Mouse (Mus musculus) kidney, adult 2 months (tissue): ENCODE measurements around the gene Mical3.

ENCODE experiments used
- CTCF ChIP-seq: fragments of 200-500 bp; conservative IDR thresholded peaks from 2 replicates; pipeline ENCODE4 v1.5.1; 2011; ENCODE audit warnings: low read depth, mild to moderate bottlenecking, control low read depth, low read length, moderate library complexity, mixed read lengths; ENCODE audit not compliant: insufficient read depth, insufficient read length
- POLR2A ChIP-seq: fragments of 200-500 bp; IDR thresholded peaks from one replicate; pipeline ENCODE4 v1.6.1; 2011; ENCODE audit warnings: low read depth, low read length, control low read depth

DNA sequence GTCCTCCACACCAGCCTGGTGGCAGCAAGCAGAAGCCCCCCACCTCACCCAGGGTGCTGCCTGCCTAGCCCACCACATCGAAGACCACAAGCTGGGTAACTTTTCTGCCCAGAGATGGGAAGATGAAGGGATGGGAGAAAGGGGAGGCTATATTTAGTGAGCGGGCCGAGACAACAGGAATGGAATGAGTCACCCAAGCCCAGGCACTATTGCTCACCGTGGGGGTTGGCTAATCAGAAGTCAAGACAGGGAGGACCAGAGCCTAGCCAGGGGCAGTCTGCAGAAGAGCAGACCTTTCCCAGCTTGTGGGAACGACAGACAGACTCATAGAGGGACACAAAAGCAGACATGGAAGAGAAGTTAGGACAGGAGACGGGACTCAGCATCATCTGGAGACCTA, 64.0 kb downstream of the Mical3 start:
- TF ChIP-seq CTCF (no peak), POLR2A (no peak)
